Mouse (Mus musculus) kidney, adult 2 months (tissue): ENCODE measurements around the gene Mrpl20.

Experiments used
- CTCF ChIP-seq: fragments of 200-500 bp; conservative IDR thresholded peaks from 2 replicates; pipeline ENCODE4 v1.5.1; 2011; ENCODE audit warnings: low read depth, mild to moderate bottlenecking, control low read depth, low read length, moderate library complexity, mixed read lengths; ENCODE audit not compliant: insufficient read depth, insufficient read length
- POLR2A ChIP-seq: fragments of 200-500 bp; IDR thresholded peaks from one replicate; pipeline ENCODE4 v1.6.1; 2011; ENCODE audit warnings: low read depth, low read length, control low read depth

GRCm38 (mm10) chr4:155785819-155786218 lies 16.9 kb upstream of the Mrpl20 start, which contains the start of gene Tmem88b:
- no peak for TF ChIP-seq POLR2A
- TF ChIP-seq CTCF: no peak
